Mouse (Mus musculus) midbrain, postnatal 0 days (tissue): Measurements from ENCODE around the gene 2310022A10Rik. TPM values are rescaled to one million over a fixed set of nuclear protein-coding genes. Genes with fewer than 3 reads are reported as not detected.
"Not testable (repeated sequence)": the region's sequence is repeated elsewhere in the genome, so short reads cannot be mapped to it uniquely, and the experiment has no call there.

Source experiments
- ATAC-seq: fragments of 200-750 bp; cut with Nextera tagmentation; 2 replicates; pipeline ENCODE4 v1.8.0; 2017; ENCODE audit warnings: moderate number of reproducible peaks, mild to moderate bottlenecking, moderate TSS enrichment, moderate library complexity; ENCODE audit not compliant: low FRiP score
- DNase-seq: peaks from one replicate; pipeline ENCODE4 v3.0.0-alpha.2; 2015; ENCODE audit warnings: low spot score
- H3K27ac ChIP-seq: fragments of 300-500 bp; sonication (generic); 2 replicates; pipeline ENCODE4 v1.5.1; 2014; ENCODE audit warnings: low read depth, mild to moderate bottlenecking, low read length, mixed read lengths
- H3K27me3 ChIP-seq: fragments of 300-500 bp; sonication (generic); 2 replicates; pipeline ENCODE4 v1.6.1; 2014; ENCODE audit warnings: low read length, control low read depth, mixed read lengths; ENCODE audit not compliant: insufficient read depth
- H3K36me3 ChIP-seq: fragments of 300-500 bp; sonication (generic); 2 replicates; pipeline ENCODE4 v1.6.1; 2014; ENCODE audit warnings: low read length, control low read depth, mixed read lengths; ENCODE audit not compliant: insufficient read depth
- H3K4me1 ChIP-seq: fragments of 300-500 bp; sonication (generic); 2 replicates; pipeline ENCODE4 v1.6.1; 2014; ENCODE audit warnings: mild to moderate bottlenecking, control low read depth, antibody characterized with exemption, low read length, mixed read lengths; ENCODE audit not compliant: insufficient read depth
- H3K4me2 ChIP-seq: fragments of 300-500 bp; sonication (generic); 2 replicates; pipeline ENCODE4 v1.6.1; 2014; ENCODE audit warnings: low read depth, mild to moderate bottlenecking, low read length, mixed read lengths; ENCODE audit not compliant: poor library complexity, severe bottlenecking
- H3K4me3 ChIP-seq: fragments of 300-500 bp; sonication (generic); 2 replicates; pipeline ENCODE4 v1.5.1; 2014; ENCODE audit warnings: low read depth, mild to moderate bottlenecking, low read length, moderate library complexity
- H3K9ac ChIP-seq: fragments of 300-500 bp; sonication (generic); replicated peaks from 2 replicates; pipeline ENCODE4 v1.6.1; 2014; ENCODE audit warnings: mild to moderate bottlenecking, low read length, moderate library complexity, mixed read lengths; ENCODE audit not compliant: poor library complexity, severe bottlenecking
- H3K9me3 ChIP-seq: fragments of 300-500 bp; sonication (generic); 2 replicates; pipeline ENCODE4 v1.6.1; 2016; ENCODE audit warnings: low read length, control low read depth
- CTCF ChIP-seq: IDR thresholded peaks from 2 replicates; pipeline ENCODE4 v1.5.1; 2016; ENCODE audit warnings: antibody characterized with exemption, mild to moderate bottlenecking
- WGBS: fragments of 180-500 bp; shearing (Covaris S2); extraction: QIAGEN DNeasy Blood & Tissue Kit; methylation state at CpG from one replicate; pipeline ENCODE4 v1.1.7; 2014; 5-methylcytosine and 5-hydroxymethylcytosine counted together
- polyA plus RNA-seq: library from polyadenylated mRNA; unstranded; fragments of >200 nt; fragmentation: Nextera tagmentation; extraction: Ambion mirVana; gene quantifications from 2 replicates; pipeline ENCODE4 v1.2.1, GENCODE M21; 2015
- total RNA-seq: library from RNA; depleted of rRNA; stranded (reverse); fragments of >200 nt; gene quantifications from 2 replicates; pipeline ENCODE4 v1.2.3, GENCODE M21; 2014

The 2310022A10Rik gene
- total and polyA plus RNA-seq, 2 experiments from 2014 or later = 12.5 to 31.0 TPM

DNA sequence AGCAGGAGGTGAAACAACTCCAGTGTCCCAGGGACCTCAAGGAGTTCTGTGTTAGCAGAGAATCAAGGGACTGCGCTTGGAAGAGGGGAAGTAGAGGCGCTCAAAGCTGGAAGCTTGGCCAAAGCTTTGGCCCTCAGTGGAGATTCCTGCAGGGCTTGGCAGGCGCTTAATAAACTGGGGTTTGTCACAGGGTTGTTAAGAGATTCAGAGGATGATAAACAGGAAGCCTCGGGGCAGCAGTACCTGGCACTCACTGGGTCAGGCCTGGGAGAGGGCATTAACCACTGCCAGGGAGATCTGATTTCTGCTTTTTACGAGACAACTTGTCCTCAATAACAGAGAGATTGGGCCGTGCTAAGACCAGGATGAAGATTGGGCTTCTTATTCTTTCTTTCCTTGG lies 68.0 kb downstream of the 2310022A10Rik start:
- ATAC-seq (no peak), DNase-seq (no peak)
- H3K4me3 ChIP-seq = no peak overlapping the region
- H3K36me3 ChIP-seq = peaks cover 46% of the 10 kb centered on the region
- no peak overlapping the region for H3K4me2 ChIP-seq
- WGBS = 79% methylated on average over 6 of the region's 6 CpGs
- TF ChIP-seq CTCF = no peak
- H3K9me3 ChIP-seq = no peaks in the 10 kb centered on the region
- no peak overlapping the region for H3K27ac ChIP-seq
- no peaks in the 10 kb centered on the region for H3K4me1 ChIP-seq
- peak overlapping the region; percentile 8; the same call in 1 of the 2 replicates for H3K9ac ChIP-seq
- no peaks in the 10 kb centered on the region for H3K27me3 ChIP-seq

DNA sequence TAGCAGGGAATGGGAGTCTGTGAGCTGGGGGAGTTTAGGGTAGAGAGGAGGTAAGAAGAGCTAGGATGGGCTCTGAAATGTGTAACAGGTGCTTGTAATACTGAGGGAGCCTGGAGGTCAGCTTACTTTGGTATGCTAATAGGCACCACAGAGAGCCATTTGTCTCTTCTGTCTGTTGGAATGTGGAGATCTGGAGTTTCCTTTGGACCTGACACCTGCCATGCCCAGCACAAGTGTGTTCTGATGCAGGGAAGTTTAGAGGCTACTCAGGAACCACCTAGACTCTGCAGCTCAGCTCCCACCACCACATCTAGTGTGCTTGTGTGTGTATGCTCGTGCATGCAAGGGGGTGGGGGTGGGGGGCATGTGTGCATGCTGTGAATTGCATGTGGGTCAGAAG lies 69.2 kb downstream of the 2310022A10Rik start:
- DNase-seq (no peak), ATAC-seq (no peak)
- H3K27me3 ChIP-seq = no peaks in the 10 kb centered on the region
- TF ChIP-seq CTCF = no peak
- 100% methylated on average over 1 of the region's 1 CpGs for WGBS
- peaks cover 39% of the 10 kb centered on the region for H3K36me3 ChIP-seq
- H3K9ac ChIP-seq = no peak overlapping the region
- H3K9me3 ChIP-seq = no peaks in the 10 kb centered on the region
- H3K4me1 ChIP-seq = no peaks in the 10 kb centered on the region
- no peak overlapping the region for H3K4me3 ChIP-seq
- no peak overlapping the region for H3K27ac ChIP-seq
- no peak overlapping the region for H3K4me2 ChIP-seq

DNA sequence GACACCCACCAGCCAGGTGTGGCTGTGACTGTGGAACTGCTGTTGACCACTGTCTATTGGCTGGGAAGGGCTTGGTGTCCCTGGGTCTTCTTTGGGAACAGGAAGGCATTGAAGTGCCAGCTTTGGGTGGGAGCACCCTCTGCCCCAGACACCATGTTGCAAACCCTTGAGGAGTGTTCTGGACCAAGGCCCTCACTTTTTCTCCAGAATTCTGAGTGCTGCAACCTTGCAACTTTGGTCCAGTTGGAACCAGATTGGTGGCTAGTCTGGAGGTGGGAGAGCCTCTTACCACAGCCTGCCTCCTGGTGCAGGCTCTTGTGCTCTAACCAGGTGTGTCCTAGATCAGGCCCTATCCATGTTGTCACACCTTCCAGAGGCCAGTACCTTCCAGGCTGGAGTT lies 71.9 kb downstream of the 2310022A10Rik start:
- no peak for ATAC-seq
- TF ChIP-seq CTCF = no peak
- H3K36me3 ChIP-seq = peaks cover 35% of the 10 kb centered on the region

DNA sequence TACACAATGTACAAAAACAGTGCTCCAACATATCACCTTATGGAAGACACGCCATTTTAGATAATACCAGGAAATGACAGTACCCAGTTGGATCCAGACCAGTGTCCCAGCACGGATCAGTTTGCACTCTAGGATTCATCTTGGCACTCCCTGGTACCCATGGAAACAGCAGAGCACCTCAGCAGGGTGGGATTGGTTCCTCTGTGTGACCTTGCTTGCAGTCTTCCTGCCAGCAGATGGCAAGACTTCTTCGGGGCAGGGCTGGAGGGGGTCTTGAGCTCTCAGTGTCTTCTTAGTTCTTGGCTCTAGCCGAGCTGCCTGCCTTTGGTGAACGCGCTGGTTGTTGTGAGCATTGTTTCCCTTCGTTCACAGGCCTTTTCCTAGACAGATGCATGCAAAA lies 74.7 kb downstream of the 2310022A10Rik start:
- ATAC-seq (no peak), DNase-seq (peak; percentile 38)
- Histone ChIP-seq H3K9ac (no peak overlapping the region), H3K36me3 (peaks cover 34% of the 10 kb centered on the region), H3K4me2 (no peak overlapping the region), H3K4me1 (no peaks in the 10 kb centered on the region), H3K27ac (no peak overlapping the region), H3K9me3 (no peaks in the 10 kb centered on the region), H3K4me3 (no peak overlapping the region), H3K27me3 (no peaks in the 10 kb centered on the region)
- WGBS = 77% methylated on average over 7 of the region's 7 CpGs
- TF ChIP-seq CTCF = no peak

More for the DNA sequence above, 71.9 kb downstream of the 2310022A10Rik start:
- DNase-seq = no peak
- Histone ChIP-seq H3K9me3 (no peaks in the 10 kb centered on the region), H3K27me3 (no peaks in the 10 kb centered on the region), H3K9ac (no peak overlapping the region), H3K4me2 (no peak overlapping the region), H3K4me3 (no peak overlapping the region), H3K27ac (no peak overlapping the region), H3K4me1 (no peaks in the 10 kb centered on the region)

DNA sequence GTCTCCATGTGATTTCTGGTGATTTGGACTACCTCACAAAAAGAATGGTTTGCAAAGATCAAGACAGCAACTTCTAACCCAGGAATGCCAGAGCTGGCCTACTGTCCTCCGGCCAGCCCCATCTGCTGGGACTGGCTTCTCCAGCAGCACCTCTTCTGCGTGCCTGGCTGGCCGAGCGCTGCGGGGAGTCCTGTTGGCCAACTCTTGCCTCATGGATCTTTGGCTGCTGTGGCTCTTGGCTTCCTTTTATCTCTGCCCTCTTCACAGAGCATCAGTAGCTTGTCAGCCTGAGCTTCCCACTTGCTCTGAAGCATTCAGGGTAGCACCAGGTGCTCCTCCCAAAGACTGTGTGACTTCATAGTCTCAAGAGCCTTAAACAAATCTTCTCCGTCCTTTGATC lies 75.2 kb downstream of the 2310022A10Rik start:
- Histone ChIP-seq H3K4me1 (no peaks in the 10 kb centered on the region), H3K9ac (no peak overlapping the region), H3K4me2 (no peak overlapping the region), H3K4me3 (no peak overlapping the region), H3K9me3 (no peaks in the 10 kb centered on the region), H3K27ac (no peak overlapping the region), H3K36me3 (peaks cover 39% of the 10 kb centered on the region), H3K27me3 (no peaks in the 10 kb centered on the region)
- DNase-seq (no peak), ATAC-seq (no peak)
- 97% methylated on average over 6 of the region's 6 CpGs for WGBS
- no peak for TF ChIP-seq CTCF

DNA sequence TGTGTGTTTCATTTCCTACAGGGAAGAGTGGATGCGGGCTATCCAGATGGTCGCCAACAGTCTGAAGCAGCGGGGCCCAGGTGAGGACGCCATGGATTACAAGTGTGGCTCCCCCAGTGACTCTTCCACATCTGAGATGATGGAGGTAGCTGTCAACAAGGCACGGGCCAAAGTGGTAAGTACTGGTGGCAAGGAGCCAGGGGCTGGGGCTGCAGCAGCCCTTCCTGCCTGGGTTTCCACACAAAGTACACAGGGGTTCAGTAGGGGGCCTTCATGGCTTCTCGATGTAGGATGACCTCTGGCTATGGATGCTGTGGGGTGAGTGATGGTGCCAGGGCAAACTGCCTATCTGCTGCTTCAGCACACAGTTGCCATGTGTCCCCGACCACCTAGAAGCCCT lies 75.8 kb downstream of the 2310022A10Rik start:
- H3K9ac ChIP-seq, H3K4me1 ChIP-seq, H3K4me2 ChIP-seq, H3K27ac ChIP-seq, H3K4me3 ChIP-seq, H3K9me3 ChIP-seq, ATAC-seq, H3K27me3 ChIP-seq, DNase-seq: not testable (repeated sequence)
- H3K36me3 ChIP-seq = peaks cover 42% of the 10 kb centered on the region
- WGBS = 96% methylated on average over 7 of the region's 7 CpGs
